Mouse (Mus musculus) B cell, adult 67 days (primary cell): ENCODE results near the gene Herc1. TPM values are rescaled to one million over a fixed set of nuclear protein-coding genes. Genes with fewer than 3 reads are reported as not detected.

Source experiments
- total RNA-seq, 2 experiments: library from RNA; stranded (reverse); gene quantifications; 4 replicates each; pipeline ENCODE4 v1.2.4; 2023

The Herc1 gene
- total RNA-seq = 100 to 1,000 TPM; 111 to 118 TPM

GRCm38 (mm10) chr9:66349860-66350787 lies at the start of gene Herc1:
TSS of gene Herc1 (plus strand) at chr9:66350450.

GRCm38 (mm10) chr9:66514256-66514770 lies 164.1 kb downstream of the Herc1 start, which contains the start of gene Fbxl22:
TSS of gene Fbxl22 (minus strand) at chr9:66514593.

Other genes starting within 250 kb of the Herc1 start
- gene Snx1, start 223.9 kb upstream of the Herc1 start, total RNA-seq = 100 to 1,000 TPM in 1 of 2 experiments, 10 to 100 TPM in 1; 95.5 to 100 TPM
- gene Ciao2a, start 223.8 kb upstream of the Herc1 start, total RNA-seq = 10 to 100 TPM; 41.3 to 42.9 TPM
- gene Dapk2, start 192.2 kb upstream of the Herc1 start, total RNA-seq = 1 to 10 TPM in 1 of 2 experiments, under 1 TPM in 1; 0.61 to 1.4 TPM
- gene Fbxl22, start 164.1 kb downstream of the Herc1 start, total RNA-seq = 1 to 10 TPM; 4.6 to 6.0 TPM
- 10 to 100 TPM; 93.3 to 96.4 TPM for gene Usp3, start 242.7 kb downstream of the Herc1 start, total RNA-seq